Mouse (Mus musculus) C2C12 (cell line): ENCODE results near the gene Cog1.

Experiments used
- CTCF ChIP-seq: IDR thresholded peaks from one replicate; pipeline ENCODE4 v1.5.1; 2011; ENCODE audit not compliant: control insufficient read depth, insufficient read depth, insufficient read length
- MAX ChIP-seq: IDR thresholded peaks from one replicate; pipeline ENCODE4 v1.6.1; 2011; ENCODE audit warnings: mild to moderate bottlenecking, control low read depth
- MYOG ChIP-seq: IDR thresholded peaks from one replicate; pipeline ENCODE4 v1.6.1; 2011; ENCODE audit not compliant: control insufficient read depth, insufficient read length; ENCODE audit errors: extremely low read depth
- USF1 ChIP-seq: IDR thresholded peaks from one replicate; pipeline ENCODE4 v1.6.1; 2011; ENCODE audit warnings: low read depth, mild to moderate bottlenecking, control low read depth, moderate library complexity

DNA sequence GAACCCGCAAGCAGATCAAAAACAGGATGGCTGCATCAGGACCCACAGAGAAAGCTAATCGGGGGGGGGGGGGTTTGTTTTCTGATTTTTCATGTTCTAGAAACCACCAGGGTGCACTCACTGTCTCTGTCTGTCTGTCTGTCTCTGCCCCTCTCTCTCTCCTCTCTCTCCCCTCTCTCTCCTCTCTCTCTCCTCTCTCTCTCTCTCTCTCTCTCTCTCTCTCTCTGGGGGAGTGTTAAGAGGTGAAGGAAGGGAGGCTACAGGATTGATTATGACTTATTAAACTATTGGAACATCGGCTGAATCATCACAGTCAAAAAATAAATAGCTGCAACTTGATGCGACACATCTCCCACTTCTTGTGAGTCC lies 30.7 kb upstream of the Cog1 start:
- TF ChIP-seq CTCF: no peak
- no peak for TF ChIP-seq USF1
- no peak for TF ChIP-seq MAX
- no peak for TF ChIP-seq MYOG
